Mouse (Mus musculus) small intestine, adult 2 months (tissue): ENCODE data around the gene Qars. TPM values are rescaled to one million over a fixed set of nuclear protein-coding genes. Genes with fewer than 3 reads are reported as not detected.
A peak's percentile ranks its signal among the peaks of the same experiment; 100 is the strongest.

Source experiments
- H3K27ac ChIP-seq: fragments of 200-500 bp; 2 replicates; pipeline ENCODE4 v1.5.1; 2012; ENCODE audit warnings: low read depth, low read length, control low read depth, inconsistent platforms; ENCODE audit not compliant: insufficient read depth
- H3K27me3 ChIP-seq: fragments of 200-500 bp; 2 replicates; pipeline ENCODE4 v1.6.1; 2012; ENCODE audit warnings: mild to moderate bottlenecking, moderate library complexity, low read length, inconsistent platforms; ENCODE audit not compliant: control insufficient read depth, insufficient read depth
- H3K36me3 ChIP-seq: fragments of 200-500 bp; 2 replicates; pipeline ENCODE4 v1.6.1; 2012; ENCODE audit warnings: mild to moderate bottlenecking, low read length, control low read depth, inconsistent platforms; ENCODE audit not compliant: control insufficient read depth, insufficient read depth
- H3K4me1 ChIP-seq: fragments of 200-500 bp; 2 replicates; pipeline ENCODE4 v1.6.1; 2012; ENCODE audit warnings: low read length, inconsistent platforms, mixed read lengths; ENCODE audit not compliant: control insufficient read depth, insufficient read depth, insufficient read length
- H3K4me3 ChIP-seq: fragments of 200-500 bp; 2 replicates; pipeline ENCODE4 v1.5.1; 2012; ENCODE audit warnings: low read depth, mild to moderate bottlenecking, control low read depth, inconsistent platforms, low read length, moderate library complexity
- CTCF ChIP-seq: fragments of 200-500 bp; IDR thresholded peaks from 2 replicates; pipeline ENCODE4 v1.5.1; 2012; ENCODE audit warnings: low read depth, mild to moderate bottlenecking, control low read depth, inconsistent platforms, low read length, moderate library complexity, mixed read lengths; ENCODE audit not compliant: insufficient replicate concordance, insufficient read length; ENCODE audit errors: extremely low read depth
- POLR2A ChIP-seq: fragments of 200-500 bp; IDR thresholded peaks from 2 replicates; pipeline ENCODE4 v1.6.1; 2012; ENCODE audit warnings: low read depth, mild to moderate bottlenecking, control low read depth, inconsistent platforms, low read length, moderate library complexity
- WGBS: fragments of 180-500 bp; shearing (Covaris S2); methylation state at CpG from one replicate; pipeline ENCODE4 v1.1.7; 2018; 5-methylcytosine and 5-hydroxymethylcytosine counted together
- polyA plus RNA-seq: library from polyadenylated mRNA; depleted of rRNA; stranded (reverse); fragments of >200 nt; gene quantifications from 2 replicates; pipeline ENCODE4 v1.2.3, GENCODE M21; 2012

The Qars gene
- polyA plus RNA-seq, 1 experiment: 340 TPM

GRCm38 (mm10) chr9:108516380-108517251, 9.1 kb downstream of the Qars start, which contains the start of gene Qrich1:
Gene Qrich1 (plus strand): TSS chr9:108516806.
- Histone ChIP-seq H3K27me3 (no peaks in the 10 kb centered on the region), H3K4me1 (peaks cover 12% of the 10 kb centered on the region; the same call in 1 of the 2 replicates), H3K4me3 (peak within 1 kb of the TSS; percentile 99), H3K27ac (peak within 1 kb of the TSS; percentile 85), H3K36me3 (peaks cover 36% of the 10 kb centered on the region)
- 1% methylated on average over 55 of the region's 55 CpGs for WGBS
- TF ChIP-seq POLR2A (peak; percentile 91), CTCF (0 out of 2 replicates have a peak, but pooled peaks have one; percentile 5)

GRCm38 (mm10) chr9:108517253-108517930, 9.9 kb downstream of the Qars start:
- Histone ChIP-seq H3K27me3 (no peaks in the 10 kb centered on the region), H3K36me3 (peaks cover 33% of the 10 kb centered on the region), H3K4me3 (peak overlapping the region; percentile 99), H3K4me1 (peaks cover 12% of the 10 kb centered on the region; the same call in 1 of the 2 replicates), H3K27ac (peak overlapping the region; percentile 85)
- under 1% methylated on average over 87 of the region's 95 CpGs for WGBS
- no peak for TF ChIP-seq POLR2A
- TF ChIP-seq CTCF: no peak

- WGBS: under 1% methylated on average over 13 of the region's 13 CpGs
- peaks cover 27% of the 10 kb centered on the region for H3K36me3 ChIP-seq
- TF ChIP-seq POLR2A (no peak), CTCF (no peak)
Measured at GRCm38 (mm10) chr9:108517931-108518332, 10.4 kb downstream of the Qars start.

GRCm38 (mm10) chr9:108521604-108522003, 14.1 kb downstream of the Qars start:
- Histone ChIP-seq H3K4me1 (no peaks in the 10 kb centered on the region), H3K27me3 (no peaks in the 10 kb centered on the region), H3K27ac (no peak overlapping the region), H3K4me3 (no peak overlapping the region), H3K36me3 (peaks cover 9% of the 10 kb centered on the region; the same call in 1 of the 2 replicates)
- WGBS: 39% methylated on average over 2 of the region's 2 CpGs
- TF ChIP-seq CTCF: no peak
- TF ChIP-seq POLR2A: no peak

More at GRCm38 (mm10) chr9:108517931-108518332, 10.4 kb downstream of the Qars start:
- Histone ChIP-seq H3K4me3 (peak overlapping the region; percentile 99), H3K4me1 (peaks cover 7% of the 10 kb centered on the region; the same call in 1 of the 2 replicates), H3K27ac (peak overlapping the region; percentile 85), H3K27me3 (no peaks in the 10 kb centered on the region)

GRCm38 (mm10) chr9:108523341-108523740, 15.8 kb downstream of the Qars start:
- no peak for TF ChIP-seq CTCF
- no peak for TF ChIP-seq POLR2A
- no peaks in the 10 kb centered on the region for H3K27me3 ChIP-seq
- H3K36me3 ChIP-seq: peaks cover 10% of the 10 kb centered on the region
- H3K4me3 ChIP-seq: no peak overlapping the region
- WGBS: 95% methylated on average over 4 of the region's 4 CpGs
- H3K27ac ChIP-seq: no peak overlapping the region
- no peaks in the 10 kb centered on the region for H3K4me1 ChIP-seq

- no peak overlapping the region for H3K27ac ChIP-seq
- H3K4me1 ChIP-seq: no peaks in the 10 kb centered on the region
- no peaks in the 10 kb centered on the region for H3K27me3 ChIP-seq
- no peak for TF ChIP-seq POLR2A
- no peak for TF ChIP-seq CTCF
- H3K4me3 ChIP-seq: no peak overlapping the region
- peaks cover 23% of the 10 kb centered on the region for H3K36me3 ChIP-seq
- 61% methylated on average over 3 of the region's 3 CpGs for WGBS
Measured at GRCm38 (mm10) chr9:108525400-108525799, 17.9 kb downstream of the Qars start.

- H3K4me1 ChIP-seq: no peaks in the 10 kb centered on the region
- peaks cover 59% of the 10 kb centered on the region for H3K36me3 ChIP-seq
- H3K27ac ChIP-seq: no peak overlapping the region
- no peak for TF ChIP-seq POLR2A
- TF ChIP-seq CTCF: no peak
- 90% methylated on average over 1 of the region's 1 CpGs for WGBS
- H3K27me3 ChIP-seq: no peaks in the 10 kb centered on the region
- no peak overlapping the region for H3K4me3 ChIP-seq
Measured at GRCm38 (mm10) chr9:108530954-108531353, 23.4 kb downstream of the Qars start.
